Mouse (Mus musculus) kidney, embryonic 16.5 days (tissue): ENCODE results near the gene Ubn1. TPM values are rescaled to one million over a fixed set of nuclear protein-coding genes. Genes with fewer than 3 reads are reported as not detected.

Source experiments
- ATAC-seq: fragments of 200-750 bp; cut with Nextera tagmentation; 2 replicates; pipeline ENCODE4 v1.8.0; 2017; ENCODE audit warnings: moderate TSS enrichment; ENCODE audit not compliant: low FRiP score, low TSS enrichment
- H3K27ac ChIP-seq: fragments of 300-500 bp; sonication (generic); 2 replicates; pipeline ENCODE4 v1.5.1; 2014; ENCODE audit warnings: low read length
- H3K27me3 ChIP-seq: fragments of 300-500 bp; sonication (generic); 2 replicates; pipeline ENCODE4 v1.6.1; 2014; ENCODE audit warnings: low read length, control low read depth, mixed read lengths; ENCODE audit not compliant: insufficient read depth
- H3K36me3 ChIP-seq: fragments of 300-500 bp; sonication (generic); 2 replicates; pipeline ENCODE4 v1.6.1; 2014; ENCODE audit warnings: low read length, control low read depth, mixed read lengths; ENCODE audit not compliant: insufficient read depth
- H3K4me1 ChIP-seq: fragments of 300-500 bp; sonication (generic); 2 replicates; pipeline ENCODE4 v1.6.1; 2014; ENCODE audit warnings: low read length, control low read depth, mixed read lengths; ENCODE audit not compliant: insufficient read depth
- H3K4me2 ChIP-seq: fragments of 300-500 bp; sonication (generic); replicated peaks from 2 replicates; pipeline ENCODE4 v1.6.1; 2014; ENCODE audit warnings: low read depth, low read length
- H3K4me3 ChIP-seq: fragments of 300-500 bp; sonication (generic); 2 replicates; pipeline ENCODE4 v1.5.1; 2014; ENCODE audit warnings: mild to moderate bottlenecking, low read length
- H3K9ac ChIP-seq: fragments of 300-500 bp; sonication (generic); replicated peaks from 2 replicates; pipeline ENCODE4 v1.6.1; 2014; ENCODE audit warnings: low read length
- H3K9me3 ChIP-seq: fragments of 300-500 bp; sonication (generic); 2 replicates; pipeline ENCODE4 v1.6.1; 2016; ENCODE audit warnings: low read length, control low read depth
- WGBS: fragments of 180-500 bp; shearing (Covaris S2); extraction: QIAGEN DNeasy Blood & Tissue Kit; methylation state at CpG from one replicate; pipeline ENCODE4 v1.1.7; 2014; 5-methylcytosine and 5-hydroxymethylcytosine counted together
- polyA plus RNA-seq: library from polyadenylated mRNA; unstranded; fragments of >200 nt; fragmentation: Nextera tagmentation; extraction: Ambion mirVana; gene quantifications from 2 replicates; pipeline ENCODE4 v1.2.1, GENCODE M21; 2015

Ubn1 gene
- polyA plus RNA-seq, 1 experiment from 2014 or later: 20.2 TPM

GRCm38 (mm10) chr16:5014578-5014977 lies 35.3 kb upstream of the Ubn1 start:
- H3K36me3 ChIP-seq: peaks cover 45% of the 10 kb centered on the region
- no peak overlapping the region for H3K27ac ChIP-seq

GRCm38 (mm10) chr16:5024021-5024420 lies 25.8 kb upstream of the Ubn1 start:
- H3K27ac ChIP-seq: no peak overlapping the region
- no peak overlapping the region for H3K9ac ChIP-seq
- H3K4me3 ChIP-seq: no peak overlapping the region
- H3K4me1 ChIP-seq: no peaks in the 10 kb centered on the region
- no peaks in the 10 kb centered on the region for H3K9me3 ChIP-seq
- WGBS: 95% methylated on average over 3 of the region's 3 CpGs
- H3K27me3 ChIP-seq: no peaks in the 10 kb centered on the region
- peaks cover 89% of the 10 kb centered on the region for H3K36me3 ChIP-seq
- no peak for ATAC-seq
- no peak overlapping the region for H3K4me2 ChIP-seq

More at GRCm38 (mm10) chr16:5014578-5014977, 35.3 kb upstream of the Ubn1 start:
- ATAC-seq: no peak
- H3K9ac ChIP-seq: no peak overlapping the region
- peaks cover 13% of the 10 kb centered on the region for H3K4me1 ChIP-seq
- no peaks in the 10 kb centered on the region for H3K9me3 ChIP-seq
- WGBS: 85% methylated on average over 4 of the region's 4 CpGs
- H3K4me2 ChIP-seq: no peak overlapping the region
- no peaks in the 10 kb centered on the region for H3K27me3 ChIP-seq
- H3K4me3 ChIP-seq: no peak overlapping the region

GRCm38 (mm10) chr16:5029847-5030246 lies 20.0 kb upstream of the Ubn1 start:
- no peaks in the 10 kb centered on the region for H3K27me3 ChIP-seq
- WGBS: 70% methylated on average over 2 of the region's 2 CpGs
- H3K36me3 ChIP-seq: peaks cover 89% of the 10 kb centered on the region
- H3K4me1 ChIP-seq: no peaks in the 10 kb centered on the region
- H3K9ac ChIP-seq: no peak overlapping the region
- no peak overlapping the region for H3K4me3 ChIP-seq
- H3K9me3 ChIP-seq: no peaks in the 10 kb centered on the region
- no peak for ATAC-seq
- no peak overlapping the region for H3K4me2 ChIP-seq
- H3K27ac ChIP-seq: no peak overlapping the region

GRCm38 (mm10) chr16:5035591-5035990 lies 14.3 kb upstream of the Ubn1 start:
- no peak overlapping the region for H3K27ac ChIP-seq
- no peaks in the 10 kb centered on the region for H3K27me3 ChIP-seq
- no peaks in the 10 kb centered on the region for H3K4me1 ChIP-seq
- ATAC-seq: no peak
- H3K9ac ChIP-seq: no peak overlapping the region
- H3K4me2 ChIP-seq: no peak overlapping the region
- WGBS: 97% methylated on average over 3 of the region's 3 CpGs
- H3K36me3 ChIP-seq: peaks cover 73% of the 10 kb centered on the region
- no peaks in the 10 kb centered on the region for H3K9me3 ChIP-seq
- no peak overlapping the region for H3K4me3 ChIP-seq

GRCm38 (mm10) chr16:5036649-5037234 lies 13.1 kb upstream of the Ubn1 start:
- ATAC-seq: no peak
- Histone ChIP-seq H3K36me3 (peaks cover 72% of the 10 kb centered on the region), H3K27me3 (no peaks in the 10 kb centered on the region), H3K4me2 (no peak overlapping the region), H3K4me3 (no peak overlapping the region), H3K9me3 (no peaks in the 10 kb centered on the region), H3K4me1 (no peaks in the 10 kb centered on the region), H3K9ac (no peak overlapping the region), H3K27ac (no peak overlapping the region)
- 79% methylated on average over 5 of the region's 5 CpGs for WGBS

GRCm38 (mm10) chr16:5045322-5045721 lies 4.5 kb upstream of the Ubn1 start:
- whole genome bisulfite sequencing: 96% methylated on average over 3 of the region's 3 CpGs
- ATAC-seq: no peak
- peaks cover 52% of the 10 kb centered on the region for H3K36me3 ChIP-seq

GRCm38 (mm10) chr16:5049182-5049773 lies 579 bp upstream of the Ubn1 start:
- Histone ChIP-seq H3K4me1 (peaks cover 18% of the 10 kb centered on the region), H3K27ac (peak overlapping the region; percentile 85), H3K4me2 (peak overlapping the region; percentile 71), H3K36me3 (peaks cover 30% of the 10 kb centered on the region), H3K27me3 (no peaks in the 10 kb centered on the region), H3K4me3 (peak overlapping the region; percentile 78), H3K9me3 (no peaks in the 10 kb centered on the region), H3K9ac (peak overlapping the region; percentile 92)
- WGBS: under 1% methylated on average over 38 of the region's 38 CpGs
- peak; percentile 55 for ATAC-seq

More at GRCm38 (mm10) chr16:5045322-5045721, 4.5 kb upstream of the Ubn1 start:
- no peaks in the 10 kb centered on the region for H3K9me3 ChIP-seq
- no peak overlapping the region for H3K27ac ChIP-seq
- no peaks in the 10 kb centered on the region for H3K27me3 ChIP-seq
- H3K4me2 ChIP-seq: no peak overlapping the region
- H3K9ac ChIP-seq: no peak overlapping the region
- H3K4me3 ChIP-seq: no peak overlapping the region
- peaks cover 9% of the 10 kb centered on the region for H3K4me1 ChIP-seq

- Histone ChIP-seq H3K9ac (peak overlapping the region; percentile 75), H3K4me1 (peaks cover 18% of the 10 kb centered on the region), H3K4me2 (peak overlapping the region; percentile 90), H3K9me3 (no peaks in the 10 kb centered on the region), H3K27ac (peak overlapping the region; percentile 94), H3K4me3 (peak overlapping the region; percentile 78), H3K27me3 (no peaks in the 10 kb centered on the region), H3K36me3 (peaks cover 26% of the 10 kb centered on the region)
- under 1% methylated on average over 75 of the region's 78 CpGs for WGBS
- peak; percentile 75 for ATAC-seq
These were observed 624 bp downstream of the Ubn1 start for GRCm38 (mm10) chr16:5050251-5051110.

- H3K9me3 ChIP-seq: no peaks in the 10 kb centered on the region
- 97% methylated on average over 1 of the region's 1 CpGs for WGBS
- no peak overlapping the region for H3K9ac ChIP-seq
- H3K27ac ChIP-seq: no peak overlapping the region
- no peaks in the 10 kb centered on the region for H3K4me1 ChIP-seq
- H3K36me3 ChIP-seq: peaks cover 47% of the 10 kb centered on the region
- H3K4me2 ChIP-seq: no peak overlapping the region
- no peak overlapping the region for H3K4me3 ChIP-seq
- no peaks in the 10 kb centered on the region for H3K27me3 ChIP-seq
- no peak for ATAC-seq
These were observed 8.3 kb downstream of the Ubn1 start for GRCm38 (mm10) chr16:5058114-5058513.

- no peaks in the 10 kb centered on the region for H3K4me1 ChIP-seq
- WGBS: 89% methylated on average over 4 of the region's 4 CpGs
- H3K4me3 ChIP-seq: no peak overlapping the region
- H3K36me3 ChIP-seq: peaks cover 39% of the 10 kb centered on the region
- no peak for ATAC-seq
- H3K9ac ChIP-seq: no peak overlapping the region
- H3K9me3 ChIP-seq: no peaks in the 10 kb centered on the region
- H3K27me3 ChIP-seq: no peaks in the 10 kb centered on the region
- no peak overlapping the region for H3K4me2 ChIP-seq
- H3K27ac ChIP-seq: no peak overlapping the region
These were observed 13.6 kb downstream of the Ubn1 start for GRCm38 (mm10) chr16:5063472-5063871.
